Mouse (Mus musculus): Measurements from ENCODE around the gene Grap2. TPM values are rescaled to one million over a fixed set of nuclear protein-coding genes. Genes with fewer than 3 reads are reported as not detected.

Gene Grap2
- total and polyA plus RNA-seq, 2 experiments = 0.46 to 0.66 TPM

GRCm38 (mm10) chr15:80567139-80567538 is 5.3 kb upstream of the Grap2 start:
- Histone ChIP-seq H3K4me3 (ENCODE audit: insufficient read depth, low read depth, low read length) (no peak overlapping the region), H3K27me3 (ENCODE audit: control insufficient read depth, insufficient read depth, low read length) (no peaks in the 10 kb centered on the region; the same call in 1 of the 2 replicates), H3K79me2 (ENCODE audit: control insufficient read depth, insufficient read depth, low read length) (no peaks in the 10 kb centered on the region), H3K4me1 (ENCODE audit: control insufficient read depth, insufficient read depth, low read length) (no peaks in the 10 kb centered on the region), H3K27ac (replicated peaks; ENCODE audit: insufficient read depth, low read depth, low read length) (no peak overlapping the region), H3K36me3 (ENCODE audit: control insufficient read depth, insufficient read depth, low read length) (no peaks in the 10 kb centered on the region), H3K9ac (ENCODE audit: low read depth, low read length) (no peak overlapping the region)
- DNase-seq (ENCODE audit: extremely low read depth, low read depth, low spot score) = no peak
- TF ChIP-seq POLR2A (IDR thresholded peaks at IDR 0.05; ENCODE audit: extremely low read depth, insufficient read depth, low read length) = no peak
- TF ChIP-seq CTCF (IDR thresholded peaks at IDR 0.05; ENCODE audit: low read depth, low read length) = no peak
- 80% methylated on average over 3 of the region's 3 CpGs for WGBS

- H3K36me3 ChIP-seq (ENCODE audit: control insufficient read depth, insufficient read depth, low read length) = no peaks in the 10 kb centered on the region
- H3K9ac ChIP-seq (ENCODE audit: low read depth, low read length) = no peak overlapping the region
- no peak overlapping the region for H3K4me3 ChIP-seq (ENCODE audit: insufficient read depth, low read depth, low read length)
- H3K79me2 ChIP-seq (ENCODE audit: control insufficient read depth, insufficient read depth, low read length) = no peaks in the 10 kb centered on the region
- H3K27me3 ChIP-seq (ENCODE audit: control insufficient read depth, insufficient read depth, low read length) = no peaks in the 10 kb centered on the region; the same call in 1 of the 2 replicates
- H3K27ac ChIP-seq (replicated peaks; ENCODE audit: insufficient read depth, low read depth, low read length) = no peak overlapping the region
- no peaks in the 10 kb centered on the region for H3K4me1 ChIP-seq (ENCODE audit: control insufficient read depth, insufficient read depth, low read length)
- 76% methylated on average over 4 of the region's 4 CpGs for WGBS
- no peak for DNase-seq (ENCODE audit: extremely low read depth, low read depth, low spot score)
- TF ChIP-seq POLR2A (IDR thresholded peaks at IDR 0.05; ENCODE audit: extremely low read depth, insufficient read depth, low read length) (no peak), CTCF (IDR thresholded peaks at IDR 0.05; ENCODE audit: low read depth, low read length) (no peak)
Measured at GRCm38 (mm10) chr15:80567731-80568130, 4.7 kb upstream of the Grap2 start.

- H3K36me3 ChIP-seq (ENCODE audit: control insufficient read depth, insufficient read depth, low read length) = no peaks in the 10 kb centered on the region
- no peak overlapping the region for H3K9ac ChIP-seq (ENCODE audit: low read depth, low read length)
- H3K4me1 ChIP-seq (ENCODE audit: control insufficient read depth, insufficient read depth, low read length) = no peaks in the 10 kb centered on the region
- no peak for DNase-seq (ENCODE audit: extremely low read depth, low read depth, low spot score)
- no peaks in the 10 kb centered on the region for H3K79me2 ChIP-seq (ENCODE audit: control insufficient read depth, insufficient read depth, low read length)
- H3K27me3 ChIP-seq (ENCODE audit: control insufficient read depth, insufficient read depth, low read length) = no peaks in the 10 kb centered on the region; the same call in 1 of the 2 replicates
- no peak for TF ChIP-seq CTCF (IDR thresholded peaks at IDR 0.05; ENCODE audit: low read depth, low read length)
- no peak for TF ChIP-seq POLR2A (IDR thresholded peaks at IDR 0.05; ENCODE audit: extremely low read depth, insufficient read depth, low read length)
- H3K27ac ChIP-seq (replicated peaks; ENCODE audit: insufficient read depth, low read depth, low read length) = no peak overlapping the region
- WGBS = 70% methylated on average over 7 of the region's 7 CpGs
- H3K4me3 ChIP-seq (ENCODE audit: insufficient read depth, low read depth, low read length) = no peak overlapping the region
Measured at GRCm38 (mm10) chr15:80569205-80569604, 3.2 kb upstream of the Grap2 start.

- Histone ChIP-seq H3K4me3 (ENCODE audit: insufficient read depth, low read depth, low read length) (no peak overlapping the region), H3K27ac (replicated peaks; ENCODE audit: insufficient read depth, low read depth, low read length) (no peak overlapping the region), H3K36me3 (ENCODE audit: control insufficient read depth, insufficient read depth, low read length) (no peaks in the 10 kb centered on the region), H3K4me1 (ENCODE audit: control insufficient read depth, insufficient read depth, low read length) (no peaks in the 10 kb centered on the region), H3K27me3 (ENCODE audit: control insufficient read depth, insufficient read depth, low read length) (no peaks in the 10 kb centered on the region; the same call in 1 of the 2 replicates), H3K79me2 (ENCODE audit: control insufficient read depth, insufficient read depth, low read length) (no peaks in the 10 kb centered on the region), H3K9ac (ENCODE audit: low read depth, low read length) (no peak overlapping the region)
- DNase-seq (ENCODE audit: extremely low read depth, low read depth, low spot score) = no peak
- no peak for TF ChIP-seq CTCF (IDR thresholded peaks at IDR 0.05; ENCODE audit: low read depth, low read length)
- TF ChIP-seq POLR2A (IDR thresholded peaks at IDR 0.05; ENCODE audit: extremely low read depth, insufficient read depth, low read length) = no peak
- 82% methylated on average over 1 of the region's 1 CpGs for WGBS
Measured at GRCm38 (mm10) chr15:80570226-80570625, 2.2 kb upstream of the Grap2 start.

GRCm38 (mm10) chr15:80571611-80572010 is 783 bp upstream of the Grap2 start:
- no peak overlapping the region for H3K27ac ChIP-seq (replicated peaks; ENCODE audit: insufficient read depth, low read depth, low read length)
- no peak overlapping the region for H3K4me3 ChIP-seq (ENCODE audit: insufficient read depth, low read depth, low read length)
- TF ChIP-seq CTCF (IDR thresholded peaks at IDR 0.05; ENCODE audit: low read depth, low read length) (no peak), POLR2A (IDR thresholded peaks at IDR 0.05; ENCODE audit: extremely low read depth, insufficient read depth, low read length) (no peak)
- WGBS = 59% methylated on average over 7 of the region's 7 CpGs
- H3K36me3 ChIP-seq (ENCODE audit: control insufficient read depth, insufficient read depth, low read length) = no peaks in the 10 kb centered on the region
- no peaks in the 10 kb centered on the region for H3K4me1 ChIP-seq (ENCODE audit: control insufficient read depth, insufficient read depth, low read length)
- no peak overlapping the region for H3K9ac ChIP-seq (ENCODE audit: low read depth, low read length)
- no peak for DNase-seq (ENCODE audit: extremely low read depth, low read depth, low spot score)
- no peaks in the 10 kb centered on the region for H3K79me2 ChIP-seq (ENCODE audit: control insufficient read depth, insufficient read depth, low read length)
- H3K27me3 ChIP-seq (ENCODE audit: control insufficient read depth, insufficient read depth, low read length) = no peaks in the 10 kb centered on the region; the same call in 1 of the 2 replicates

GRCm38 (mm10) chr15:80572811-80573520 is 572 bp downstream of the Grap2 start:
- WGBS = 74% methylated on average over 9 of the region's 9 CpGs
- H3K4me1 ChIP-seq (ENCODE audit: control insufficient read depth, insufficient read depth, low read length) = no peaks in the 10 kb centered on the region
- no peaks in the 10 kb centered on the region for H3K36me3 ChIP-seq (ENCODE audit: control insufficient read depth, insufficient read depth, low read length)
- no peak for DNase-seq (ENCODE audit: extremely low read depth, low read depth, low spot score)
- no peak overlapping the region for H3K9ac ChIP-seq (ENCODE audit: low read depth, low read length)
- peaks cover 3% of the 10 kb centered on the region; the same call in 1 of the 2 replicates for H3K27me3 ChIP-seq (ENCODE audit: control insufficient read depth, insufficient read depth, low read length)
- H3K4me3 ChIP-seq (ENCODE audit: insufficient read depth, low read depth, low read length) = no peak overlapping the region
- no peaks in the 10 kb centered on the region for H3K79me2 ChIP-seq (ENCODE audit: control insufficient read depth, insufficient read depth, low read length)
- H3K27ac ChIP-seq (replicated peaks; ENCODE audit: insufficient read depth, low read depth, low read length) = no peak overlapping the region
- no peak for TF ChIP-seq POLR2A (IDR thresholded peaks at IDR 0.05; ENCODE audit: extremely low read depth, insufficient read depth, low read length)
- no peak for TF ChIP-seq CTCF (IDR thresholded peaks at IDR 0.05; ENCODE audit: low read depth, low read length)

Measured in liver, adult 2 months (tissue).